Comparison of ENCODE assay signal across 8 mouse cellular contexts in genomic region chr13:60743381-60744077, GRCm38 (mm10). TPM values are rescaled to one million over a fixed set of nuclear protein-coding genes. Genes with fewer than 3 reads are reported as not detected.
A peak's percentile ranks its signal among the peaks of the same experiment; 100 is the strongest.
DNase-seq lines count a peak whose midpoint lies in the region; ATAC-seq and TF ChIP-seq lines count a peak whose summit lies in the region.

No protein-coding gene starts in this region.

- H3K4me2 ChIP-seq in kidney, embryonic 14.5 days (replicated peaks; ENCODE audit: low read depth, low read length): no peak overlapping the region
- H3K4me2 ChIP-seq in kidney, embryonic 15.5 days: no peak overlapping the region
- H3K4me2 ChIP-seq in heart, embryonic 14.5 days (ENCODE audit: low read length): no peak overlapping the region
- peak overlapping the region; percentile 43 for H3K4me2 ChIP-seq in liver, postnatal 0 days (ENCODE audit: low read depth, low read length)

- no peak overlapping the region for H3K4me3 ChIP-seq in kidney, embryonic 14.5 days (ENCODE audit: low read length)
- H3K4me3 ChIP-seq in kidney, embryonic 15.5 days (replicated peaks): no peak overlapping the region
- no peak overlapping the region for H3K4me3 ChIP-seq in heart, embryonic 14.5 days (ENCODE audit: control insufficient read depth in 1 of 2, insufficient read depth in 1 of 2, low read depth in 1 of 2, low read length in 2 of 2)
- no peak overlapping the region for H3K4me3 ChIP-seq in liver, postnatal 0 days (ENCODE audit: low read depth, low read length)

- H3K36me3 ChIP-seq in kidney, embryonic 14.5 days (ENCODE audit: control insufficient read depth, insufficient read depth, low read length): peaks cover 20% of the 10 kb centered on the region
- H3K36me3 ChIP-seq in kidney, embryonic 15.5 days: peaks cover 27% of the 10 kb centered on the region
- H3K36me3 ChIP-seq in heart, embryonic 14.5 days (ENCODE audit: control insufficient read depth, insufficient read depth, low read length): 0 out of 2 replicates have a peak, but pooled peaks cover 3% of the 10 kb centered on the region
- H3K36me3 ChIP-seq in liver, postnatal 0 days (replicated peaks; ENCODE audit: insufficient read depth, low read length): peaks cover 31% of the 10 kb centered on the region

- no peak overlapping the region for H3K27ac ChIP-seq in kidney, embryonic 14.5 days (ENCODE audit: low read depth, low read length)
- no peak overlapping the region for H3K27ac ChIP-seq in kidney, embryonic 15.5 days
- peak overlapping the region; percentile 33 to 55; a peak in 3 of 4 replicates for H3K27ac ChIP-seq in heart, embryonic 14.5 days (replicated peaks in 1 of 2; ENCODE audit: control insufficient read depth in 1 of 2, insufficient read depth in 1 of 2, low read depth in 2 of 2, low read length in 2 of 2)
- H3K27ac ChIP-seq in liver, postnatal 0 days (ENCODE audit: low read depth): peak overlapping the region; percentile 57

- H3K27me3 ChIP-seq in kidney, embryonic 14.5 days (ENCODE audit: control insufficient read depth, insufficient read depth, low read length): no peaks in the 10 kb centered on the region
- no peaks in the 10 kb centered on the region for H3K27me3 ChIP-seq in kidney, embryonic 15.5 days
- H3K27me3 ChIP-seq in heart, embryonic 14.5 days (ENCODE audit: control insufficient read depth, insufficient read depth, low read length): no peaks in the 10 kb centered on the region
- H3K27me3 ChIP-seq in liver, postnatal 0 days (ENCODE audit: insufficient read depth, low read length): no peaks in the 10 kb centered on the region

- H3K4me1 ChIP-seq in kidney, embryonic 14.5 days (ENCODE audit: control insufficient read depth, insufficient read depth, low read length): no peaks in the 10 kb centered on the region
- H3K4me1 ChIP-seq in kidney, embryonic 15.5 days: peaks cover 2% of the 10 kb centered on the region; the same call in 1 of the 2 replicates
- H3K4me1 ChIP-seq in heart, embryonic 14.5 days (ENCODE audit: control insufficient read depth in 2 of 2, insufficient read depth in 2 of 2, low read length in 2 of 2): peaks cover 3 to 7% of the 10 kb centered on the region in 2 experiments; a peak in 2 of 4 replicates
- peaks cover 11% of the 10 kb centered on the region for H3K4me1 ChIP-seq in liver, postnatal 0 days (ENCODE audit: insufficient read depth)

- no peak overlapping the region for H3K9ac ChIP-seq in kidney, embryonic 14.5 days (ENCODE audit: low read depth, low read length)
- H3K9ac ChIP-seq in kidney, embryonic 15.5 days: no peak overlapping the region
- H3K9ac ChIP-seq in heart, embryonic 14.5 days (ENCODE audit: low read length): no peak overlapping the region; the same call in 1 of the 2 replicates
- no peak overlapping the region for H3K9ac ChIP-seq in liver, postnatal 0 days (replicated peaks)

- peak; percentile 69 for DNase-seq in brain, adult 2 months (ENCODE audit: low read depth, low spot score)
- peak; percentile 58 for DNase-seq in liver, postnatal 0 days
- no peak for DNase-seq in kidney, adult 9 months
- no peak for DNase-seq in kidney, postnatal 25 days
- DNase-seq in retina, embryonic 14.5 days (ENCODE audit: low spot score): no peak

- whole genome bisulfite sequencing in kidney, embryonic 14.5 days: 78% methylated on average over 13 of the region's 13 CpGs
- 79% methylated on average over 13 of the region's 13 CpGs for WGBS in kidney, embryonic 15.5 days
- WGBS in heart, embryonic 14.5 days: 59% methylated on average over 13 of the region's 13 CpGs
- 43% methylated on average over 13 of the region's 13 CpGs for WGBS in liver, postnatal 0 days (ENCODE audit: insufficient replicate concordance)

- H3K9me3 ChIP-seq in kidney, embryonic 14.5 days (ENCODE audit: control insufficient read depth, low read length): no peaks in the 10 kb centered on the region
- no peaks in the 10 kb centered on the region for H3K9me3 ChIP-seq in kidney, embryonic 15.5 days (replicated peaks)
- H3K9me3 ChIP-seq in heart, embryonic 14.5 days (ENCODE audit: control insufficient read depth, low read length): no peaks in the 10 kb centered on the region
- H3K9me3 ChIP-seq in liver, postnatal 0 days (ENCODE audit: low read length): no peaks in the 10 kb centered on the region

- TF ChIP-seq EP300 in liver, postnatal 0 days (IDR thresholded peaks at IDR 0.05; ENCODE audit: low read depth): peak; percentile 91

- 0 out of 2 replicates have a peak, but pooled peaks have one; percentile 4 for ATAC-seq in kidney, embryonic 14.5 days (ENCODE audit: low FRiP score, low TSS enrichment)
- no peak for ATAC-seq in kidney, embryonic 15.5 days (replicated peaks; ENCODE audit: low FRiP score)
- no peak for ATAC-seq in heart, embryonic 14.5 days (ENCODE audit: insufficient number of reproducible peaks, insufficient read depth, low FRiP score, low read depth)
- ATAC-seq in liver, postnatal 0 days: peak; percentile 64

- TF ChIP-seq CTCF in liver, postnatal 0 days (IDR thresholded peaks at IDR 0.05; ENCODE audit: low read depth): no peak

RNA-seq across cellular contexts. Expression of gene BC051665, which starts 42.6 kb away (rescaled TPM):
- polyA plus RNA-seq in kidney, embryonic 14.5 days (2014; fragmentation: Nextera tagmentation; extraction: Ambion mirVana): not detected in 2 replicates
- not detected in 2 replicates for polyA plus RNA-seq in kidney, embryonic 15.5 days (2015; fragmentation: Nextera tagmentation; extraction: Ambion mirVana)
- not detected in 2 replicates for polyA plus RNA-seq in heart, embryonic 14.5 days (2014; fragmentation: Nextera tagmentation; extraction: Ambion mirVana)
- not detected in 2 replicates for polyA plus RNA-seq in liver, postnatal 0 days (2015; fragmentation: Nextera tagmentation; extraction: Ambion mirVana)

RNA-seq across cellular contexts. Expression of gene Ctsll3, which starts 59.1 kb away (rescaled TPM):
- polyA plus RNA-seq in kidney, embryonic 14.5 days (2014; fragmentation: Nextera tagmentation; extraction: Ambion mirVana): not detected in 2 replicates
- polyA plus RNA-seq in kidney, embryonic 15.5 days (2015; fragmentation: Nextera tagmentation; extraction: Ambion mirVana): not detected in 2 replicates
- polyA plus RNA-seq in heart, embryonic 14.5 days (2014; fragmentation: Nextera tagmentation; extraction: Ambion mirVana): not detected in 2 replicates
- not detected in 2 replicates for polyA plus RNA-seq in liver, postnatal 0 days (2015; fragmentation: Nextera tagmentation; extraction: Ambion mirVana)

Comparison
In these comparisons a context has a peak if more than half of its experiments do, and no peak if none do; other contexts are left out.
1. ATAC-seq: peak in kidney, embryonic 14.5 days (single experiment) and liver, postnatal 0 days (single experiment); none in kidney, embryonic 15.5 days (single experiment) and heart, embryonic 14.5 days (single experiment).
2. H3K27ac ChIP-seq: peak in heart, embryonic 14.5 days (2 of 2) and liver, postnatal 0 days (single experiment); none in kidney, embryonic 14.5 days (single experiment) and kidney, embryonic 15.5 days (single experiment).
3. DNase-seq: peak in brain, adult 2 months (single experiment) and liver, postnatal 0 days (single experiment); none in kidney, adult 9 months (single experiment), kidney, postnatal 25 days (0 of 2) and retina, embryonic 14.5 days (single experiment).